Mouse (Mus musculus) left cerebral cortex, adult 2 months (tissue): Measurements from ENCODE around the gene Vmn1r54. TPM values are rescaled to one million over a fixed set of nuclear protein-coding genes. Genes with fewer than 3 reads are reported as not detected.
A peak's percentile ranks its signal among the peaks of the same experiment; 100 is the strongest.
"Not testable (repeated sequence)": the region's sequence is repeated elsewhere in the genome, so short reads cannot be mapped to it uniquely, and the experiment has no call there.

Experiments used
- DNase-seq, 2 experiments: peaks; one replicate each; pipeline ENCODE4 v3.0.0; 2021 to 2022; ENCODE audit warnings: low spot score in 2 of 2, mixed read lengths in 1 of 2; ENCODE audit errors: extremely low spot score in 1 of 2
- H3K27ac ChIP-seq: fragments of 200-600 bp; 2 replicates; pipeline ENCODE4 v1.8.1; 2022
- H3K4me3 ChIP-seq: fragments of 200-600 bp; 2 replicates; pipeline ENCODE4 v1.8.1; 2022
- CTCF ChIP-seq: fragments of 200-600 bp; IDR thresholded peaks from 2 replicates; pipeline ENCODE4 v1.8.1; 2022; ENCODE audit warnings: antibody characterized with exemption, mild to moderate bottlenecking, moderate library complexity
- intact Hi-C: fragments of 180-260 bp; cut with DNase I; formaldehyde crosslinking; loops from one replicate; pipeline ENCODE4 v1.15.1; 2025
- long read RNA-seq, 2 experiments: library from polyadenylated mRNA; stranded (forward); transcript quantifications; one replicate each; pipeline ENCODE4 v2.0.0; 2021; ENCODE audit warnings: borderline mapping rate in 2 of 2
- total RNA-seq, 2 experiments: library from RNA; stranded (reverse); gene quantifications; 2 replicates each; pipeline ENCODE4 v1.2.3; 2021

Gene Vmn1r54
- total RNA-seq: not detected
- long read RNA-seq, experiment 1: 0 reads
- long read RNA-seq, experiment 2: 0 reads

GRCm38 (mm10) chr6:90246000-90246399 lies at the start of gene Vmn1r54:
Gene Vmn1r54, plus strand, starts transcription at chr6:90246300.
- intact Hi-C loops: no loop called here
- TF ChIP-seq CTCF: no peak
- DNase-seq: no peak
- H3K4me3 ChIP-seq: no peak within 1 kb of the TSS
- no peak within 1 kb of the TSS for H3K27ac ChIP-seq

- intact Hi-C loops, H3K27ac ChIP-seq, H3K4me3 ChIP-seq, DNase-seq: not testable (repeated sequence)
These were observed 43.6 kb upstream of the Vmn1r54 start, which contains the start of gene V1ra8 for GRCm38 (mm10) chr6:90202493-90202892. Gene V1ra8, plus strand, starts transcription at chr6:90202793.

- intact Hi-C loops: no loop called here
- no peak for TF ChIP-seq CTCF
- H3K27ac ChIP-seq: no peak within 1 kb of the TSS
- H3K4me3 ChIP-seq: no peak within 1 kb of the TSS
- DNase-seq: no peak
These were observed 21.8 kb upstream of the Vmn1r54 start, which contains the start of gene Vmn1r53 for GRCm38 (mm10) chr6:90224338-90224737. Gene Vmn1r53, minus strand, starts transcription at chr6:90224438.

GRCm38 (mm10) chr6:90232114-90232513 lies 14.0 kb upstream of the Vmn1r54 start:
- H3K4me3 ChIP-seq: not testable (repeated sequence)

GRCm38 (mm10) chr6:90232681-90233080 lies 13.4 kb upstream of the Vmn1r54 start:
- H3K4me3 ChIP-seq: no peak overlapping the region
- TF ChIP-seq CTCF: no peak
- DNase-seq: no peak
- intact Hi-C loops: no loop called here
- H3K27ac ChIP-seq: no peak overlapping the region

More at GRCm38 (mm10) chr6:90232114-90232513, 14.0 kb upstream of the Vmn1r54 start:
- H3K27ac ChIP-seq, intact Hi-C loops, DNase-seq: not testable (repeated sequence)

GRCm38 (mm10) chr6:90244019-90244418 lies 2.1 kb upstream of the Vmn1r54 start:
- intact Hi-C loops: no loop called here
- Histone ChIP-seq H3K4me3 (no peak overlapping the region), H3K27ac (no peak overlapping the region)
- no peak for DNase-seq
- TF ChIP-seq CTCF: no peak

GRCm38 (mm10) chr6:90288265-90288664 lies 42.2 kb downstream of the Vmn1r54 start:
- Histone ChIP-seq H3K27ac (no peak overlapping the region), H3K4me3 (no peak overlapping the region)
- intact Hi-C loops: no loop called here
- DNase-seq: no peak
- peak; percentile 51 for TF ChIP-seq CTCF

- intact Hi-C loops: no loop called here
- Histone ChIP-seq H3K4me3 (no peak within 1 kb of the TSS), H3K27ac (no peak within 1 kb of the TSS)
- TF ChIP-seq CTCF: no peak
- no peak for DNase-seq
These were observed 54.8 kb downstream of the Vmn1r54 start, which contains the start of gene BC048671 for GRCm38 (mm10) chr6:90300919-90301318. Gene BC048671, plus strand, starts transcription at chr6:90301219.

- intact Hi-C loops: no loop called here
- TF ChIP-seq CTCF: no peak
- no peak overlapping the region for H3K27ac ChIP-seq
These were observed 60.3 kb downstream of the Vmn1r54 start for GRCm38 (mm10) chr6:90306315-90306975.

GRCm38 (mm10) chr6:90308839-90309778 lies 63.0 kb downstream of the Vmn1r54 start:
- no peak for DNase-seq
- TF ChIP-seq CTCF: no peak
- no peak overlapping the region for H3K27ac ChIP-seq
- H3K4me3 ChIP-seq: no peak overlapping the region
- intact Hi-C loops: no loop called here

More at GRCm38 (mm10) chr6:90306315-90306975, 60.3 kb downstream of the Vmn1r54 start:
- no peak overlapping the region for H3K4me3 ChIP-seq
- peak in 1 of 2 experiments; percentile 0 for DNase-seq

GRCm38 (mm10) chr6:90315961-90316360 lies 69.9 kb downstream of the Vmn1r54 start:
- peak in 1 of 2 experiments; percentile 43 for DNase-seq
- Histone ChIP-seq H3K27ac (no peak overlapping the region), H3K4me3 (no peak overlapping the region)
- intact Hi-C loops: no loop called here
- no peak for TF ChIP-seq CTCF
